Mouse (Mus musculus) B cell, adult 2 months (primary cell): Measurements from ENCODE around the gene Ntf3.

Experiments
- DNase-seq, 2 experiments: peaks; one replicate each; pipeline ENCODE4 v3.0.0; 2022

Ntf3 gene

GRCm38 (mm10) chr6:126155928-126156327 lies 10.8 kb downstream of the Ntf3 start:
- DNase-seq = no peak

GRCm38 (mm10) chr6:126154372-126154982 lies 12.2 kb downstream of the Ntf3 start:
- no peak for DNase-seq

GRCm38 (mm10) chr6:126153154-126153553 lies 13.6 kb downstream of the Ntf3 start:
- DNase-seq = no peak

GRCm38 (mm10) chr6:126143659-126144058 lies 23.1 kb downstream of the Ntf3 start:
- no peak for DNase-seq

GRCm38 (mm10) chr6:126142741-126143140 lies 24.0 kb downstream of the Ntf3 start:
- no peak for DNase-seq

- no peak for DNase-seq
Observed at GRCm38 (mm10) chr6:126142021-126142554, 24.6 kb downstream of the Ntf3 start.

GRCm38 (mm10) chr6:126141472-126141871 lies 25.2 kb downstream of the Ntf3 start:
- DNase-seq = no peak

- DNase-seq = no peak
Observed at GRCm38 (mm10) chr6:126140961-126141360, 25.7 kb downstream of the Ntf3 start.

GRCm38 (mm10) chr6:126140416-126140815 lies 26.3 kb downstream of the Ntf3 start:
- no peak for DNase-seq

- no peak for DNase-seq
Observed at GRCm38 (mm10) chr6:126134155-126134906, 32.4 kb downstream of the Ntf3 start.

GRCm38 (mm10) chr6:126128238-126128637 lies 38.5 kb downstream of the Ntf3 start:
- DNase-seq = no peak

GRCm38 (mm10) chr6:126118247-126118646 lies 48.5 kb downstream of the Ntf3 start:
- DNase-seq = no peak

- no peak for DNase-seq
Observed at GRCm38 (mm10) chr6:126117191-126117590, 49.5 kb downstream of the Ntf3 start.

- DNase-seq = no peak
Observed at GRCm38 (mm10) chr6:126114934-126115633, 51.6 kb downstream of the Ntf3 start.

GRCm38 (mm10) chr6:126110892-126111835 lies 55.5 kb downstream of the Ntf3 start:
- no peak for DNase-seq

- DNase-seq = no peak
Observed at GRCm38 (mm10) chr6:126109184-126109583, 57.5 kb downstream of the Ntf3 start.

- DNase-seq = no peak
Observed at GRCm38 (mm10) chr6:126108771-126109170, 57.9 kb downstream of the Ntf3 start.

- DNase-seq = no peak
Observed at GRCm38 (mm10) chr6:126107398-126107797, 59.3 kb downstream of the Ntf3 start.

- DNase-seq = no peak
Observed at GRCm38 (mm10) chr6:126106798-126107173, 59.9 kb downstream of the Ntf3 start.

GRCm38 (mm10) chr6:126106051-126106797 lies 60.5 kb downstream of the Ntf3 start:
- no peak for DNase-seq

GRCm38 (mm10) chr6:126105083-126105740 lies 61.5 kb downstream of the Ntf3 start:
- DNase-seq = no peak
